Mouse (Mus musculus) forebrain, embryonic 11.5 days (tissue): ENCODE results near the gene Selplg. TPM values are rescaled to one million over a fixed set of nuclear protein-coding genes. Genes with fewer than 3 reads are reported as not detected.

Experiments
- ATAC-seq: fragments of 200-750 bp; cut with Nextera tagmentation; replicated peaks from 2 replicates; pipeline ENCODE4 v1.8.0; 2017; ENCODE audit warnings: moderate TSS enrichment; ENCODE audit not compliant: low FRiP score
- DNase-seq: peaks from one replicate; pipeline ENCODE4 v3.0.0-alpha.2; 2017; ENCODE audit warnings: low spot score
- H3K27ac ChIP-seq: fragments of 300-500 bp; sonication (generic); 2 replicates; pipeline ENCODE4 v1.5.1; 2014; ENCODE audit warnings: low read depth, low read length
- H3K27me3 ChIP-seq: fragments of 300-500 bp; sonication (generic); 2 replicates; pipeline ENCODE4 v1.6.1; 2014; ENCODE audit warnings: mild to moderate bottlenecking, low read length, mixed read lengths; ENCODE audit not compliant: control insufficient read depth, insufficient read depth
- H3K36me3 ChIP-seq: fragments of 300-500 bp; sonication (generic); 2 replicates; pipeline ENCODE4 v1.6.1; 2014; ENCODE audit warnings: mild to moderate bottlenecking, low read length, moderate library complexity, mixed read lengths; ENCODE audit not compliant: control insufficient read depth, insufficient read depth
- H3K4me1 ChIP-seq: fragments of 300-500 bp; sonication (generic); replicated peaks from 2 replicates; pipeline ENCODE4 v1.6.1; 2014; ENCODE audit warnings: low read length, mixed read lengths; ENCODE audit not compliant: control insufficient read depth, insufficient read depth
- H3K4me2 ChIP-seq: fragments of 300-500 bp; sonication (generic); 2 replicates; pipeline ENCODE4 v1.6.1; 2014; ENCODE audit warnings: low read depth, mild to moderate bottlenecking, low read length, moderate library complexity, mixed read lengths; ENCODE audit not compliant: severe bottlenecking
- H3K4me3 ChIP-seq: fragments of 300-500 bp; sonication (generic); 2 replicates; pipeline ENCODE4 v1.5.1; 2014; ENCODE audit warnings: low read depth, low read length
- H3K9ac ChIP-seq: fragments of 300-500 bp; sonication (generic); 2 replicates; pipeline ENCODE4 v1.6.1; 2014; ENCODE audit warnings: low read length
- H3K9me3 ChIP-seq: fragments of 300-500 bp; sonication (generic); 2 replicates; pipeline ENCODE4 v1.6.1; 2016; ENCODE audit warnings: low read length, mixed read lengths; ENCODE audit not compliant: control insufficient read depth
- WGBS: fragments of 180-500 bp; shearing (Covaris S2); extraction: QIAGEN DNeasy Blood & Tissue Kit; methylation state at CpG from one replicate; pipeline ENCODE4 v1.1.7; 2014; 5-methylcytosine and 5-hydroxymethylcytosine counted together
- polyA plus RNA-seq: library from polyadenylated mRNA; unstranded; fragments of >200 nt; fragmentation: Nextera tagmentation; extraction: Ambion mirVana; gene quantifications from 2 replicates; pipeline ENCODE4 v1.2.1, GENCODE M21; 2014

Gene Selplg
- polyA plus RNA-seq, 1 experiment from 2014 or later, result 0.67 TPM

DNA sequence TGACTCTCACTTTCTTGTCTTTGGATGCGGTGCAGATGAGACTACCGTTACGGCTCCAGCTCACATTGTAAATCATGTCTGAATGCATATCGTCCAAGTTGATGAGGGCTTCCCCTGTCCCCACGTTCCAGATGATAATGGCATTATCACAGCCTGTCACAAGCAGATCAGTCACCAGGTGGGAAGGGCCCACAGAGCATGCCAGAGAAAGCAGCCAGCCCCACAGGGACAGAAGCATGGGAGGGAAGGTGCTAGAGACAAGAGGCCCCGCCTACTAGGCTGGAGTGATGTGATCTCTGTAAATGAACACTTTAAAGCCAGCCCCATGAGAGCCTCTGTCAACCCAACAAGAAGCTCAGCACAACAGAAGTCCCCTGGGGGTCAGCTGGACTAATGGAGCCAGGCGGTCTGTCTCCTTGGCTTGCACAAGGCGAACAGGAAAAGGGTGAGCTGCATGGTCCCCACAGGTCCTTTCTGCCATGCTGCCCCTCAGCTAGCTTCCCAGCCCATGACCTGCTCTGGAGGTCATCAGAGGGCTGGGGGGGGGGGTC lies 18.3 kb upstream of the Selplg start:
- H3K27me3 ChIP-seq, result no peaks in the 10 kb centered on the region
- ATAC-seq (no peak), DNase-seq (no peak)
- H3K36me3 ChIP-seq, result peaks cover 7% of the 10 kb centered on the region
- WGBS, result 94% methylated on average over 8 of the region's 8 CpGs
- no peaks in the 10 kb centered on the region for H3K9me3 ChIP-seq
- no peak overlapping the region for H3K4me2 ChIP-seq
- no peak overlapping the region for H3K4me3 ChIP-seq
- peaks cover 4% of the 10 kb centered on the region; the same call in 1 of the 2 replicates for H3K4me1 ChIP-seq
- H3K9ac ChIP-seq, result no peak overlapping the region
- H3K27ac ChIP-seq, result no peak overlapping the region

DNA sequence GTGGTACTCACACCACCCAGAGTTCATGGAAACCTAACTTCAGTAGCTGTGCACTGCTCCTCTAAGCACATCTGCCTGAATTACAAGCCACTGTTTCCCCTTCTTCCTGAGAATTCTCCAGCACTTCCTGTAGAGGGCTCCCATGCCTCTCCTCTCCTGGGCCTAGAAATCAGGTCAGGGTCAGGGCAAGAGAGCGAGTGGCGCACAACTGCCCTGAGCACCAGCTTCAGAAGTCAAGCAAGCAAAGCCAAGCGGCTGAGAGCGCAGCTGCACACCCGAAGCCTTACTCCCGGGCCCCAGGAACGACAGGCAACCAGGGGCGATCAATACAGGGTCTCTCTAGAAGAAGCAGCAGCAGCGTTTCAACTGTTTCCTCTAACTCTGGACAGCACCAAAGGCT lies 15.2 kb upstream of the Selplg start:
- H3K27ac ChIP-seq, result no peak overlapping the region
- H3K36me3 ChIP-seq, result peaks cover 11% of the 10 kb centered on the region
- no peak for DNase-seq
- no peak for ATAC-seq
- 90% methylated on average over 9 of the region's 9 CpGs for WGBS
- no peaks in the 10 kb centered on the region for H3K27me3 ChIP-seq
- H3K9ac ChIP-seq, result no peak overlapping the region
- H3K4me1 ChIP-seq, result no peaks in the 10 kb centered on the region
- no peak overlapping the region for H3K4me2 ChIP-seq
- no peak overlapping the region for H3K4me3 ChIP-seq
- H3K9me3 ChIP-seq, result no peaks in the 10 kb centered on the region

DNA sequence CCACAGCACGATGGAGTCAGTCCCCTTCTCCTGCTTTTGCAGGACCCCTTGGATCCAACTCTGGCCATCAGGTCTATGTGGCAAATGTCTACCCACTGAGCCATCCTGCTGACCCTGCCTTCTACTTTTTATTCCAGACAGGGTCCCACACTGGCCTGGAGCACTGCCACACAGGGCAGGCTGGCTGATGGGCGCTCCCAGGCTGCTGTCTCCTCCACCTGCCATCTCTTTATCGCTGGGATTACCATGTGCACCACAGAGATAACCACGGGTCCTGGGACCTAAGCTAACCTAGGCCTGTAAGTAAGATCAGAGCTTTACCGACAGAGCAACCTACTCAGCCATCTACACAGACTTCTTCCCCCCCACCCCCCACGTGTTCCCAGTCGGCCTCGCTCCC lies 14.2 kb upstream of the Selplg start:
- 92% methylated on average over 8 of the region's 8 CpGs for WGBS
- Histone ChIP-seq H3K9me3 (no peaks in the 10 kb centered on the region), H3K27me3 (no peaks in the 10 kb centered on the region), H3K4me1 (no peaks in the 10 kb centered on the region), H3K27ac (no peak overlapping the region), H3K4me2 (no peak overlapping the region), H3K36me3 (peaks cover 11% of the 10 kb centered on the region), H3K4me3 (no peak overlapping the region), H3K9ac (no peak overlapping the region)
- ATAC-seq (no peak), DNase-seq (no peak)

DNA sequence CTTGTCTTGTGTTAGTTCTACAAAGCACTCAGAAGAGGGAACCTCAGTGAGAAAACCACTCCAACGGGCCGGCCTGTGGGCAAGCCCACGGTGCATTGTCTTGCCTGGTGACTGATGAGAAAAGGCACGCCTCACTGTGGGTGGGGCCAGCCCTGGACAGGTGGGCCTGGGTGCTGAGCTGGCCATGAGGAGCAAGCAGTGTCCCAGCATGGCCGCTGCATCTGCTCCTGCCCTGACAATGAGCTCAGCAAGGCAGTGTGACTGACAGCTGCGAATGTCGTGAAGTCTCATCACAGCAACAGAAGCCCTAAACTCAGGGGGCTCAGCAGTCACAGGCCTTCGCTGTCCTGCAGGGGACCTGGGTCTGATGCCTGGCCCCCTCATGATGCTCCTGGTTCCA lies 13.2 kb upstream of the Selplg start:
- no peak overlapping the region for H3K4me3 ChIP-seq
- H3K9me3 ChIP-seq, result no peaks in the 10 kb centered on the region
- no peaks in the 10 kb centered on the region for H3K4me1 ChIP-seq
- H3K36me3 ChIP-seq, result peaks cover 10% of the 10 kb centered on the region
- H3K9ac ChIP-seq, result no peak overlapping the region
- H3K27me3 ChIP-seq, result no peaks in the 10 kb centered on the region
- no peak overlapping the region for H3K27ac ChIP-seq
- DNase-seq (no peak), ATAC-seq (no peak)
- 86% methylated on average over 8 of the region's 8 CpGs for WGBS
- no peak overlapping the region for H3K4me2 ChIP-seq

DNA sequence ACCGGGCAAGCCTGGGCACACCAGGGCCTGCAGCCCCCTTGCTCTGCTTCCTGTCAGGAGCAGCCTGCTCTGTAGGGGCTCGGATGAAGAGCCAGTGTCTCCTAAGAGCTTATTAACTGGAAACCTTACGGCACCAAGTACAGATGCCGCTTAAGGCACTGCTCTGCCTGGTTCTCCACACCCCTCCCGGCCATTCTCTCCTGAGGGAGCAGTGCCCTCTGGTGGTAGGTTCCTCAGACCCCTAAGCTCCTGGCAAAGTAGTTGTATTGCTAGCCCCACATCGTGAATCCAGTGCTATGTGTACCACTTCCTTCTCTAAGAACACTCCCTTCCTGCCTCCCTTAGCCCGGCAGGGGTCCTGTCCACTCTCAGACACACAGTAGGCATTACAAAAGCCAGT lies 12.3 kb upstream of the Selplg start:
- H3K27me3 ChIP-seq, result no peaks in the 10 kb centered on the region
- no peaks in the 10 kb centered on the region for H3K9me3 ChIP-seq
- H3K4me3 ChIP-seq, result no peak overlapping the region
- 66% methylated on average over 7 of the region's 7 CpGs for WGBS
- H3K9ac ChIP-seq, result no peak overlapping the region
- H3K4me2 ChIP-seq, result no peak overlapping the region
- ATAC-seq (no peak), DNase-seq (peak; percentile 70)
- no peaks in the 10 kb centered on the region for H3K4me1 ChIP-seq
- peaks cover 4% of the 10 kb centered on the region; the same call in 1 of the 2 replicates for H3K36me3 ChIP-seq
- H3K27ac ChIP-seq, result no peak overlapping the region

DNA sequence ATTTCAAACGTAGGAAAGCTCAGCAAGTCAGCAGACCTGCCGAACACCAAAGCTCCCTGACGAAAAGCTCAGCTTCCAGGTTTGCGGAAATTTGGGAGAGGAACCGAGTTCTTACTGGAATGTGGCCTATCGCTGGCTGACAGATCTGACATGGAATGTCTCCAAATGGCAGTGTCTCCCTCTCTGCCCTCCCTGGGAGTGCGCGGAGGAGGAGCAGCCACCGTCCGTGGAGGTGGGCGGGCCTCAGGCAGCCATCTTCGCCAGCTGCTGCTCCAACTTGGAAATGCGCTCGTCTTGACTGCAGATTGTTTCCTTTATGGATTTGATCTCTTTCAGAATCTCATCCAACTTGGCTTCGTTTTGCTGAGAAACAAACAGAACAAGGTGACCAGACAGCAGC lies 11.7 kb upstream of the Selplg start:
- no peaks in the 10 kb centered on the region for H3K4me1 ChIP-seq
- no peaks in the 10 kb centered on the region for H3K27me3 ChIP-seq
- H3K4me2 ChIP-seq, result no peak overlapping the region
- 87% methylated on average over 15 of the region's 15 CpGs for WGBS
- H3K4me3 ChIP-seq, result no peak overlapping the region
- H3K9ac ChIP-seq, result no peak overlapping the region
- peaks cover 4% of the 10 kb centered on the region; the same call in 1 of the 2 replicates for H3K36me3 ChIP-seq
- no peak overlapping the region for H3K27ac ChIP-seq
- ATAC-seq (no peak), DNase-seq (no peak)
- H3K9me3 ChIP-seq, result no peaks in the 10 kb centered on the region

DNA sequence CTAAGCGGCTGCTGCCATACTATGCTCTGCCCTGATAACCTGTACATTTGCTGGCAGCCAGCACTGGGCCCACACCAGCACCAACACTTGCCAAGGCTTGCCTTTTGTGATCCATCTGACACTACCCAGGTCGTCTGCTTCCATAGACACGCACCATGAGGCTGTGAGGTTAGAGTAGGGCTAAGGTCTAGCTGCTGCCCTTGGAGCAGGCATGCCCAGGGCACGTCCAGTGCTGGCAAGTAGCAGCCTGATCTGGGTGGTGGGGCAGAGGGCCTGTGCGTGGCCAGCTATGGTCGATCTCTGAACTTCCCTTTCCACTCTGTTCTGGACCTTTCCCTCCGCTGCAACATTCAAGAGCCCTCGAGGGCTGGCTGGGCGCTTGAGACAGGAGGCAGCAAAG lies 10.5 kb upstream of the Selplg start:
- WGBS, result 87% methylated on average over 9 of the region's 9 CpGs
- Histone ChIP-seq H3K27ac (no peak overlapping the region), H3K9me3 (no peaks in the 10 kb centered on the region), H3K27me3 (no peaks in the 10 kb centered on the region), H3K4me2 (no peak overlapping the region), H3K36me3 (peaks cover 4% of the 10 kb centered on the region; the same call in 1 of the 2 replicates), H3K4me3 (no peak overlapping the region), H3K9ac (no peak overlapping the region), H3K4me1 (no peaks in the 10 kb centered on the region)
- no peak for DNase-seq
- ATAC-seq, result no peak

DNA sequence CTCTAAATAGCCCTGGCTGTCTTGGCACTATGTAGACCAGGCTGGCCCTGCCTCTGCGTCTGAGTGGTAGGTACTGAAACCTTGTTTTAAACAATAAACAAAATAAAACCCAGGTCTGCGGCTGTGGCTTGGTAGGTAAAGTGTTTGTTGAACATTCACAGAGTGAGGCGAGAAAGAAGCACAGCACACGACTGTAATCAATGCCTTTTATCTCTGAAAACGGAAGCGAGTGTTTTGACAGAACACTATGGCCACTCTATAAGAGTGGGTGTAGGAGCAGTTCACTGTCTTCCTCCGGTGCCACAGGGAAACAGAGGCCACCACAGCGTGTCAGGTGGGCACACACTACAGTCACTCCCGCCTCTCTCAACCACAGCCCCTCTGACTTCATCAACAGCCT lies 9.8 kb upstream of the Selplg start:
- 91% methylated on average over 9 of the region's 9 CpGs for WGBS
- H3K27me3 ChIP-seq, result no peaks in the 10 kb centered on the region
- ATAC-seq (no peak), DNase-seq (no peak)
- H3K36me3 ChIP-seq, result peaks cover 4% of the 10 kb centered on the region; the same call in 1 of the 2 replicates
- H3K9ac ChIP-seq, result no peak overlapping the region
- H3K4me1 ChIP-seq, result no peaks in the 10 kb centered on the region
- H3K9me3 ChIP-seq, result no peaks in the 10 kb centered on the region
- H3K4me2 ChIP-seq, result no peak overlapping the region
- H3K27ac ChIP-seq, result no peak overlapping the region
- no peak overlapping the region for H3K4me3 ChIP-seq
